Mouse (Mus musculus) G1E (cell line): ENCODE measurements around the gene Nr3c2.

Experiments used
- CTCF ChIP-seq: IDR thresholded peaks from 2 replicates; pipeline ENCODE4 v1.5.1; 2012; ENCODE audit warnings: low read depth, low read length, inconsistent platforms, mixed read lengths
- GATA1 ChIP-seq: IDR thresholded peaks from 2 replicates; pipeline ENCODE4 v1.6.1; 2012; ENCODE audit warnings: borderline replicate concordance, low read length, inconsistent platforms, mixed read lengths
- POLR2AphosphoS5 ChIP-seq: IDR thresholded peaks from 2 replicates; pipeline ENCODE4 v1.6.1; 2012; ENCODE audit warnings: low read depth, low read length, inconsistent platforms; ENCODE audit not compliant: insufficient replicate concordance
- TAL1 ChIP-seq: conservative IDR thresholded peaks from 2 replicates; pipeline ENCODE4 v1.6.1; 2012; ENCODE audit warnings: low read depth, low read length, inconsistent platforms, mixed read lengths

DNA sequence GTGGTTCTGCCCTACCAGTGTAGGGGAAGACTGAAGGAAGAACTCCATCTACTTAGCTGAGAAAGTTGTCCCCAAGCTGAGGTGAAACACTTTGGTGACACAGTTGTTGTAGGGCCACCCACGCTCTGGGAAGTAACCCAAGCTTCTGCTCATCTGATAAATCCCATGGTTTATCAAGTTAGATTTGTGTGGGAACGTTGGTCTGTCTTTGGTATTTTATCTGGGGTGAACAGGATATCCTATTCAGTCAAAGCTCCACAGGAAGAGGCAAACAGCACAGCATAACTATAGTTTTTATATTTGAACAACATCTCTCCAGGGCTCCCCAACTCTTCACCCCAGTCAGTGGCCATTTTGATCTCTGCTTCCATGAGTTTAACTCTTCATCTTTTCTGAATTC, 40.7 kb upstream of the Nr3c2 start:
- TF ChIP-seq CTCF: no peak
- TF ChIP-seq GATA1: no peak
- TF ChIP-seq POLR2AphosphoS5: no peak
- TF ChIP-seq TAL1: no peak
